Mouse (Mus musculus) heart, adult 2 months (tissue): Measurements from ENCODE around the gene Ssh1.

Experiments
- CTCF ChIP-seq: fragments of 200-600 bp; IDR thresholded peaks from 2 replicates; pipeline ENCODE4 v1.8.1; 2022; ENCODE audit warnings: antibody characterized with exemption, mild to moderate bottlenecking, moderate library complexity
- EP300 ChIP-seq: fragments of 200-500 bp; IDR thresholded peaks from 2 replicates; pipeline ENCODE4 v1.6.1; 2011; ENCODE audit warnings: low read depth, low read length, control low read depth; ENCODE audit not compliant: insufficient read depth
- POLR2A ChIP-seq: fragments of 200-500 bp; IDR thresholded peaks from 2 replicates; pipeline ENCODE4 v1.6.1; 2011; ENCODE audit warnings: mild to moderate bottlenecking, low read depth, low read length, control low read depth; ENCODE audit not compliant: insufficient read depth

- TF ChIP-seq EP300 = no peak
- TF ChIP-seq POLR2A = no peak
- TF ChIP-seq CTCF = no peak
Observed at GRCm38 (mm10) chr5:113980511-113980910, 13.2 kb downstream of the Ssh1 start.
